Mouse (Mus musculus) E14TG2a.4 (cell line): ENCODE measurements around the gene Plpp6.

Source experiments
- H3K27me3 ChIP-seq: 2 replicates; pipeline ENCODE4 v1.6.1; 2014; ENCODE audit warnings: low read length, control low read depth; ENCODE audit not compliant: insufficient read depth
- H3K36me3 ChIP-seq: 2 replicates; pipeline ENCODE4 v1.6.1; 2014; ENCODE audit warnings: low read length, control low read depth; ENCODE audit not compliant: insufficient read depth
- H3K4me1 ChIP-seq: replicated peaks from 2 replicates; pipeline ENCODE4 v1.6.1; 2014; ENCODE audit warnings: low read depth, low read length, control low read depth
- H3K4me3 ChIP-seq: replicated peaks from 2 replicates; pipeline ENCODE4 v1.5.1; 2014; ENCODE audit warnings: mild to moderate bottlenecking, low read length
- H3K9me3 ChIP-seq: 2 replicates; pipeline ENCODE4 v1.6.1; 2014; ENCODE audit warnings: low read length, control low read depth
- CTCF ChIP-seq: conservative IDR thresholded peaks from 2 replicates; pipeline ENCODE4 v1.5.1; 2014; ENCODE audit warnings: low read length
- NANOG ChIP-seq: IDR thresholded peaks from 2 replicates; pipeline ENCODE4 v1.6.1; 2014; ENCODE audit warnings: borderline replicate concordance, low read length, mixed read lengths
- POU5F1 ChIP-seq: IDR thresholded peaks from 2 replicates; pipeline ENCODE4 v1.6.1; 2014; ENCODE audit warnings: low read length, borderline replicate concordance

The Plpp6 gene

DNA sequence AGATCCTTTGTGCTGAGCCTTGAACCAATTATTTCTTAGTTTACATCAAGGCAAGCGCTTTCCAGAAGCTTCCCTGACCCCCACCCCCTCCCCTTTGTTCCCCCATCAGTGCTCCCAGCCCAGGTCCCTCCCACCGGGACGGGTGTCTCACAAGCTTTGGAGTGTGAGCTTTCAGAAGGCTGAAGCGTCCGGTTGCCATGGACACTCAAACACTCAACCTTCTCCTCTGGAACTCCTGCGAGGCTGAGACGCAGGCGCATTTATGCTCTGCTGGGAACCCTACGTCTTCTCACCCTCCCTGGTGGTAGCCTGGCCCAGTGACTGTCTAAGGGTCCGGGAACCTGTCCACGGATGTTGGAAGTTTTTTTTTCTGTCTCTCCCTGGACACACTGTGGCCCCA lies 3.9 kb downstream of the Plpp6 start, which contains the start of gene 4430402I18Rik:
Gene 4430402I18Rik, minus strand, starts transcription at position 149 of the 400 bp plus-strand sequence.
- no peaks in the 10 kb centered on the region for H3K36me3 ChIP-seq
- TF ChIP-seq CTCF = no peak
- no peak for TF ChIP-seq POU5F1
- no peak for TF ChIP-seq NANOG
- H3K4me1 ChIP-seq = peaks cover 25% of the 10 kb centered on the region

DNA sequence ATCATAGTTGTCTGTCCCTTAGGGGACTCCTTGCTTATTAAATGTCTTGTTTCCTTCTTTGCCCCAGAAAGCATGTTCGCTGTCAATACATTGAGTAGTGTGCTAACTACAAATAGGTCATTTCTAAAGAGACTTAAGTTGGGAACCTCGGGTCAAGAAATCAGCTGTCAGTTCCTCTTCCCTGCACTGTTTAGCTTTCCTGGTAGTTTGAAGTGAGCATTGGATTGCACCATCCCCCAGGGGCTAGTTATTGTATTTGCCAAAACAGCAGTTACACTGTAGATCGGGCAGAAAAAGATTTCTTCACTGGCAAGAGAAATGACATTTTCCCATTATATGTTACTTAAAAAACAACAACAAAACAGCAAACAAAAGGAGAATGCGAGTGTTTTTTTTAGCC lies 4.4 kb downstream of the Plpp6 start:
- Histone ChIP-seq H3K9me3 (no peaks in the 10 kb centered on the region), H3K27me3 (peaks cover 22% of the 10 kb centered on the region), H3K4me1 (peaks cover 23% of the 10 kb centered on the region), H3K36me3 (no peaks in the 10 kb centered on the region), H3K4me3 (no peak overlapping the region)
- TF ChIP-seq CTCF = no peak
- TF ChIP-seq NANOG = no peak
- TF ChIP-seq POU5F1 = no peak

More for the DNA sequence above, 3.9 kb downstream of the Plpp6 start, which contains the start of gene 4430402I18Rik:
- Histone ChIP-seq H3K9me3 (no peaks in the 10 kb centered on the region), H3K4me3 (no peak within 1 kb of the TSS), H3K27me3 (peaks cover 22% of the 10 kb centered on the region)

DNA sequence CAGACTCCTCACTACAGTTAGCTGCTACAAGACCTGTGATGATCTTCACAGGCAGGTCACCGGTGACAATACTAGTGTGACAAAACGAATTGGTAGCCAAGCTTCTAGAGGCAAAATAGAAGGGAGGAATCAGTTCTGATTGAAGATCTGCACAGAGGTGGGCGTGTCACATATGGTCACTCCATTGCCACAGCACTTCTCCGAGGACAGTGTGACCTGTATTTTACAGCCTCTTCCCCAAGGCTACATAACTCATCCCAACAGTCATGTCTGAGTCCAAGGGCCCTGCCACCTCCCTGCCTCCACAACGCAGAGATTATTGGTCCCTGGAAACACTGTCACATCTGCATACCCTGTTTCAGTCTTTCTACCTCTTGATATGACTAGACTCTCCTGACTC lies 5.5 kb downstream of the Plpp6 start:
- Histone ChIP-seq H3K4me3 (no peak overlapping the region), H3K9me3 (no peaks in the 10 kb centered on the region), H3K27me3 (peaks cover 26% of the 10 kb centered on the region), H3K4me1 (peaks cover 23% of the 10 kb centered on the region), H3K36me3 (no peaks in the 10 kb centered on the region)
- TF ChIP-seq NANOG (no peak), POU5F1 (no peak), CTCF (no peak)

DNA sequence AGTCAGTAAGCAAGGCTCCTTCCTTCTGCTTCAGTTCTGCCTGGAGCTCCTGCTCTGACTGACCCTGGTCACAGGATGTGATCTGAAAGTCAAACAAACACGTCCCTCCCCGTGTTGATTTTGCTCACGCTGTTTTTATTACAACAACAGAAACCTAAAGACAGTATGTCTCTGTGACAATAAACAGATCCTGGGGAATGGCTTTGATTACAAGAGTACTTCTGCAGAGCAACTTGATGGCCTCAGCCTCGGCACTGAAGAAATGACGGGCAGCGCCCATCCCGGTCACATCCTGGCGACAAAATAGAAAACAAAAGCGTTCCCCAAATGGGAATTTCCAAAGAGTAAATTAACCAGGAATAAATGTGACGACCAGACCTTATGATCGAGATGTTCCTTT lies 6.5 kb downstream of the Plpp6 start:
- Histone ChIP-seq H3K4me1 (peaks cover 26% of the 10 kb centered on the region), H3K4me3 (no peak overlapping the region), H3K27me3 (peaks cover 28% of the 10 kb centered on the region), H3K36me3 (no peaks in the 10 kb centered on the region), H3K9me3 (no peaks in the 10 kb centered on the region)
- no peak for TF ChIP-seq POU5F1
- TF ChIP-seq NANOG = no peak
- TF ChIP-seq CTCF = no peak

DNA sequence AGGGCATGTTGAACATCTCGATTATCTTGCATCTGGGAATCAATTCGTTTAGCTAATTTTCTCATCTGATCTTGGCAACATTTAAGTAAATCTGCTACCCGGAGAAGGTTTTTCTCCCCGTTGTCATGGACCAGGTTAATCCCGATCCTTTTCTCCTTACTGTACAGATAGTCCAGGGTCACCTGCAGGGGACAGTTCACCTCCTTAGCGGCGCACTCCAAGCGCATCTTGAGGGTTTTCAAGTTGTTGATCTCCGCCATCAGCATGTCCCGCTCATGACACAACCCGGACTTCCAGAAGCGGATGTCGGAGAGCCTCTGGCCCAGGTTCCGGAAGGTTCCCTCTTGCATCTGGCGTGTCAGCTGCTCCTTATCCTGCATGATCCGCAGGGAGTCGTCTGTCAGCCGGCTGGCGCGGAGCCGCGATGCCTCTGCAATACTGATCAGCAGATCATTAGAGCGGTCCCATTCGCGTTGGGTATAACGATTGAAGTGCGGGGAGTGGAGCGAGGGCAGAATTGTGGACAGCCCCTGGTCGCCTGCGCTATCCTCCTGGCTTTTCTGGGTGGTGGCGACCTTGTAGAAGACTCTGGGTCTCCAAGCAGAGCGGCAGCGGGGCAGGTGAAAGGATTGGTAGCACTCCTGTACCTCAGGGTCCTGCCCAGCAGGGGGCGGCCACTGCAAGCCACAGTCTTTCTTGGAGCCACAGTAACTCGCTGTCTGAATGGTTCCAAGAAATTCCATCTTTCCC lies 11.3 kb downstream of the Plpp6 start:
- H3K36me3 ChIP-seq = no peaks in the 10 kb centered on the region
- TF ChIP-seq CTCF (peak; percentile 56), POU5F1 (no peak)
- peak overlapping the region; percentile 75 for H3K4me3 ChIP-seq
- H3K9me3 ChIP-seq = no peaks in the 10 kb centered on the region
- H3K4me1 ChIP-seq = peaks cover 13% of the 10 kb centered on the region
- H3K27me3 ChIP-seq = peaks cover 18% of the 10 kb centered on the region

DNA sequence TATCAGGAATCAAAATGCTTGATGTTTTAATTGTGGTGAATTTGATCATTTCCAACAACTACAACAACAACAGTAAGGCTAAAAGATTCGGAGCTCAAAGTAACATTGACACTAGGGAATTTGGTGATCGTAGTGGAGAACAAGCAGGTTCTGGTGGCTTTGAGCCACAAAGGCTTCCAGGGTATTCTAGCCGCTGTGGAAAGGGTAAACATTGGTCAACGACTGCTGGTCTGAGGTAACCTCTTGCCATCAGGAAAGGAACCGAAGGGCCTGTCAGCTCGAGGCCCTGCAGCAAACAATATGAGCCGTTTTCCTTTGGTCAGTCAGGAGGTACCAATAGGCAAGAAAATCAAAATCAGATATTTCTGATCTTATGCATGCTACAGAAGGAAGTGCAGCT lies 18.9 kb downstream of the Plpp6 start:
- Histone ChIP-seq H3K4me1 (no peaks in the 10 kb centered on the region), H3K27me3 (no peaks in the 10 kb centered on the region; the same call in 1 of the 2 replicates)
- TF ChIP-seq CTCF (no peak), NANOG (no peak), POU5F1 (no peak)

DNA sequence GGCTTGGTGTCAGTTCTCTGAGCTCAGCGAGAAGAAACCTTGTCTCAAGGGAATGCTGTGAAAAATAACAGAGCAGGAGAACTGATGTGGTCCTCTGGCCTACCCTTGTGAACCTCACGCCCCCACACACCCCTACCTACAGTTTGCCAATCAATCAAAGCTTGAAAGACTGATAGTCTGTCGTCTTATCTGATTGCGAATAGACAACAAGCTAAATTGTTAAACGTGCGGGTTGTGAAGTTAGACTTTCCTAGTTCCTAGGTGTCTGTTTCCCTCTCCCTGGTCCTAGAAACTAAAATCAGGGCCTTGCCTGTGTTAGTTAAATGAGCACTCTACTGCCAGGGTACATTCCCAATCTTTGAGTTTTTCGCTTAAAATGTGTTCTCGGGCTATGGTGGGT lies 25.8 kb downstream of the Plpp6 start:
- Histone ChIP-seq H3K36me3 (peaks cover 20% of the 10 kb centered on the region), H3K4me1 (peaks cover 32% of the 10 kb centered on the region)
- no peak for TF ChIP-seq CTCF
- no peak for TF ChIP-seq POU5F1
- TF ChIP-seq NANOG = no peak

More for the DNA sequence above, 18.9 kb downstream of the Plpp6 start:
- Histone ChIP-seq H3K36me3 (no peaks in the 10 kb centered on the region), H3K9me3 (peaks cover 11% of the 10 kb centered on the region), H3K4me3 (no peak overlapping the region)

DNA sequence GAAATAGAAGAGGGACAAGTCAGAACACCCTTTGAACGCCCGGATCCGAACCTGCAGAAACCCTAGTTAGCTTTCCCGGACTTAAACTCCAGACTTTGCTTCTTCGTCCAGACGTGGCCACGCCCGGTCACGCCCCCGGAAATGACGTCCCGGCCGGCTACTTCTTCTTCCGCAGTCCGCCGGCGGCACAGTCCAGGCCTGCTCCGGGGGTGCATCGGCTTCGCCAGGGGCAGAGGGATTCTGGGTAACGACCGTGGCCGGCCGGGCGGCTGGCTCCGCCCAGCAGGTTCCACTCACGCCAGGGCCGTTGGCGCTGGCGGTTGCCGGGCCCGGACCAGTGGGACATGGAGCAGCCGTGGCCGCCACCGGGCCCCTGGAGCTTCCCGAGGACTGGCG lies 26.4 kb downstream of the Plpp6 start, which contains the start of gene Cdc37l1:
Gene Cdc37l1, plus strand, starts transcription at position 159 of the 396 bp plus-strand sequence.
- no peak for TF ChIP-seq NANOG
- no peak for TF ChIP-seq CTCF
- TF ChIP-seq POU5F1 = no peak
- peaks cover 39% of the 10 kb centered on the region for H3K4me1 ChIP-seq
- no peaks in the 10 kb centered on the region; the same call in 1 of the 2 replicates for H3K27me3 ChIP-seq
- H3K36me3 ChIP-seq = peaks cover 27% of the 10 kb centered on the region
- peak within 1 kb of the TSS; percentile 95 for H3K4me3 ChIP-seq
- H3K9me3 ChIP-seq = no peaks in the 10 kb centered on the region

More for the DNA sequence above, 25.8 kb downstream of the Plpp6 start:
- Histone ChIP-seq H3K9me3 (no peaks in the 10 kb centered on the region; the same call in 1 of the 2 replicates), H3K27me3 (no peaks in the 10 kb centered on the region; the same call in 1 of the 2 replicates), H3K4me3 (peak overlapping the region; percentile 95)
